Mouse (Mus musculus): ENCODE data around the gene Ssu72. TPM values are rescaled to one million over a fixed set of nuclear protein-coding genes. Genes with fewer than 3 reads are reported as not detected.

Gene Ssu72
- polyA plus RNA-seq, 1 experiment from 2014 or later, result 141 TPM

DNA sequence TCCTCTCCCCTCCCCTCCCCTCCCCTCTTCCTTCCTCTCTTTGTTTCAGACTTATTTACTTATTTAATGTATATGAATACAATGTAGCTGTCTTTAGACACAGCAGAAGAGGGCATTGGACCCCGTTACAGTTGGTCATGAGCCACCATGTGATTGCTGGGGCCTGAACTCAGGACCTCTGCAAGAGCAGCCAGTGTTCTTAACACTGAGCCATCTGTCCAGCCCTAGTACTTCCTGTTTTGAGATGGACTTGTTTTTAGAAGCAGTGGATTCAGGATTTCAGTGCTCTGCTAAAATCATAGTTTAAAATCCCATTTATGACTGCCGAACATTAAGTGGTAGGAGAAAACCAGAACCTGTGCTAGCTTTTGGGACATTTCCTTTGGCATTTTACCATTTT, 4.0 kb downstream of the Ssu72 start:
- no peak overlapping the region for H3K4me3 ChIP-seq (replicated peaks)
- 0 out of 2 replicates have a peak, but pooled peaks cover 6% of the 10 kb centered on the region for H3K4me1 ChIP-seq
- H3K27me3 ChIP-seq (replicated peaks), result no peaks in the 10 kb centered on the region
- no peak overlapping the region; the same call in 1 of the 2 replicates for H3K27ac ChIP-seq
- no peak overlapping the region for H3K9ac ChIP-seq
- WGBS, result 79% methylated on average over 2 of the region's 2 CpGs
- H3K36me3 ChIP-seq, result no peaks in the 10 kb centered on the region
- H3K4me2 ChIP-seq, result no peak overlapping the region
- ATAC-seq (ENCODE audit: insufficient read depth, low FRiP score, low read depth), result no peak
- no peaks in the 10 kb centered on the region for H3K9me3 ChIP-seq

DNA sequence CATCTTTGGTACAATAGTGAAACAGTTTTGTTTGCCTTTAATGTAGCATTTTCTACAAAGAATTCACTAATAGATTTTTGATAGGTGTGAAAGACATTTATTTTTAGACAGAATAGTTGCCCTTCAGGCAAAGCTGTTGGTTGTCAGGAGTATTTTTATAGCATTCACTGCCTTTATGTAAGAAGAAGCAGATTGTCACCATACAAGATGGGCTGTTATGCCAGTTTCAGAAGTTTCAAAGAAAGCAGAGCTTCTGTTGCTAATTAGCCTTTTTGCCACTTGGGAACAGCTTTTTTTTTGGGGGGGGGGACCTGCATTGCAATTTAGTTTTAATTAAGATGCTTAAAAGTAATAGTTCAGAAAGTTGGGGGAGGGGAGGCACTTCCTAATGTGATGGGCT, 4.4 kb downstream of the Ssu72 start:
- H3K4me1 ChIP-seq, result 0 out of 2 replicates have a peak, but pooled peaks cover 6% of the 10 kb centered on the region
- no peaks in the 10 kb centered on the region for H3K27me3 ChIP-seq (replicated peaks)
- H3K36me3 ChIP-seq, result no peaks in the 10 kb centered on the region
- no peak for ATAC-seq (ENCODE audit: insufficient read depth, low FRiP score, low read depth)
- no peak overlapping the region for H3K27ac ChIP-seq
- H3K9ac ChIP-seq, result no peak overlapping the region
- no peaks in the 10 kb centered on the region for H3K9me3 ChIP-seq
- H3K4me3 ChIP-seq (replicated peaks), result no peak overlapping the region
- H3K4me2 ChIP-seq, result no peak overlapping the region

DNA sequence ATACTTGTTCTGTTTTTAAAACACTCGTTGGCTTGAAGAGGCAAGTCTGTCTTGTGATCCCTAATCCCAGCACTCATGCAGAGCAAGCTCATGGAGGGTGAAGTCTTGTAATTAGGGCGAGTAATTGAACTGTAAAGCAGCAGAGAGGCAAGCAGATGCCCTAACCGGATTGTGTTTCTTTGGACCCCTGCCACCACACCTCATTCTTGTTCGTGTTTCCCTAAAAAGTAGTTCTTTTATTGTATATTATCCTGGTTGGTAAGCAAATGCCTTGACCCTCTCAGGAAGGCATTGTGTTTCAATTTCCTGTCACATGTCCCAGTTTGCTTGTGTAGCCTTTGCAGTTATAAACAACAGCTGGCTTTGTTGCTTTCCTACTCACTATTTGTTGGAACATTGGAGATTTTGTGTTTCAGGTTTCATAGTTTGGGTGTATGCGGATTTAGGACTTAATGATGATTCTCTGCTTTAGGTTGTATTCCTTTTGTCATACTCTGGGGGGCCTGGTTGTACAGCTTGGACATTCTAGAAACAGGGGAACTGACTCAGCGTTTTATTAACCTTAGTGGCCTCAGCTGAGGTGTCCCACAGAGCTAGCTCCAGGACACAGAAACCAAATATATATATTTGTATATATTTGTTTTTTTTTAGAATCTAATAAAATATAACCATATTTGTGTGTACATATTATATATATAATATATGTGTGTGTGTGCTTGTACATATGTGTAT, 6.1 kb downstream of the Ssu72 start:
- H3K36me3 ChIP-seq, result peaks cover 5% of the 10 kb centered on the region
- H3K27me3 ChIP-seq (replicated peaks), result no peaks in the 10 kb centered on the region
- peak overlapping the region; percentile 6; the same call in 1 of the 2 replicates for H3K27ac ChIP-seq
- no peak overlapping the region for H3K4me3 ChIP-seq (replicated peaks)
- 60% methylated on average over 6 of the region's 6 CpGs for WGBS
- 0 out of 2 replicates have a peak, but pooled peaks cover 6% of the 10 kb centered on the region for H3K4me1 ChIP-seq
- H3K4me2 ChIP-seq, result no peak overlapping the region
- ATAC-seq (ENCODE audit: insufficient read depth, low FRiP score, low read depth), result no peak
- H3K9ac ChIP-seq, result no peak overlapping the region
- H3K9me3 ChIP-seq, result no peaks in the 10 kb centered on the region

DNA sequence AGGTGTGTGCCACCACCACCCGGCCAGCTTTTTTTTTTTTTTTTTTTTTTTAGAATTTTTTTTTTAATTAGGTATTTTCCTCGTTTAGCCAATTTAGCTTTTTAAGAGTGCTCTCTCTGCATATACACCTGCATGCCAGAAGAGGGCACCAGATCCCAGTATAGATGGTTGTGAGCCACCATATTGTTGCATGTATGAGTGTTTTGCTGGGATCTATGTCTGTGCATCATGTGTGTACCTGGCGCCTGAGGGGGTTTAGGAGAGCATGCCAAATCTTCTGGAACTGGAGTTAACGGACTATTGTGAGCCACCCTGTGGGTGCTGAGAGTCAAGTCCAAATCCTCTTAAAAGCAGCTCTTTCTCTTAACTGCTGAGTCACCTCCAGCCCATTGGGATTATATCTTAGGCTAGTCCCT, 17.1 kb downstream of the Ssu72 start:
- H3K4me3 ChIP-seq (replicated peaks), result no peak overlapping the region
- WGBS, result 71% methylated on average over 4 of the region's 4 CpGs
- ATAC-seq (ENCODE audit: insufficient read depth, low FRiP score, low read depth), result no peak

DNA sequence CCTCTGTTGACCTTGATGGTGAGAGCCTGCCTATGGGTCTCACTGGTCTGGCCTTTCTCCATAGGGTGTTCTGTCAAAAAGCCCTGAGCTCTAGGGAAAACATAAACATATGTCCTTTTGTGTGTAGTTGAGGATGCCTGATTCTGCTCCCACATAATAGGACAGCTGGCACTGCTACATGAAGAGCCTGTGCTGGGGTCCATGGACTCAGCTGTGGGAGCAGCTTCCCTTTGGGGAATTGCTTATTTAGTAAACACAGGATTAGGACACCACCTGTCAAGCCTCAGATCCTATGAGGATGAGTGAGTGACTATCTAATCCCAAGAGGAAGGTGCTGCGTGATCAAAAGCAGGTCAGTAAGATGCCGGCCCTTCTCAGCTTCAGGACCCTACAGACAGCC, 23.4 kb downstream of the Ssu72 start:
- WGBS, result 77% methylated on average over 2 of the region's 2 CpGs

More for the DNA sequence above, 17.1 kb downstream of the Ssu72 start:
- Histone ChIP-seq H3K36me3 (peaks cover 9% of the 10 kb centered on the region; the same call in 1 of the 2 replicates), H3K4me1 (no peaks in the 10 kb centered on the region), H3K9me3 (no peaks in the 10 kb centered on the region), H3K27me3 (replicated peaks) (no peaks in the 10 kb centered on the region), H3K4me2 (no peak overlapping the region), H3K27ac (no peak overlapping the region), H3K9ac (no peak overlapping the region)

DNA sequence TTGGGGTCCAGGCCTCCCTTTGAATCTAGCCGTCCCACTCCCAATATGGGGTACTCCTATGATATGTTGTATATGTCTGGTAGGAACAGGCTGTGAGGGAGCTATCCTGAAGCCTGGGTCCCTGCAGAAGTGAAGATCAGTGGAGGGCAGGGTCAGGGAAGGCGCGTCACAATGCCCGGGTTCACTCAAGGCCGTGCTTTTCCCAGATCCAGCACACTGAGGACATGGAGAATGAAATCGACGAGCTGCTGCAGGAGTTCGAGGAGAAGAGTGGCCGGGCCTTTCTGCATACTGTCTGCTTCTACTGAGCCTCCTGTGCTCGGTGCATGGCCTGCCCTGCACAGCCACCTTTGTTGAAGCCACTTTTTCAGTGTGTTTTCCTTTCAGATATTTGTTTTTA, 28.7 kb downstream of the Ssu72 start:
- Histone ChIP-seq H3K4me1 (peaks cover 14% of the 10 kb centered on the region), H3K27me3 (replicated peaks) (no peaks in the 10 kb centered on the region), H3K36me3 (peaks cover 4% of the 10 kb centered on the region; the same call in 1 of the 2 replicates), H3K4me2 (no peak overlapping the region; the same call in 1 of the 2 replicates), H3K9ac (no peak overlapping the region), H3K4me3 (replicated peaks) (no peak overlapping the region; the same call in 1 of the 2 replicates), H3K9me3 (no peaks in the 10 kb centered on the region), H3K27ac (no peak overlapping the region)
- no peak for ATAC-seq (ENCODE audit: insufficient read depth, low FRiP score, low read depth)
- WGBS, result 88% methylated on average over 10 of the region's 10 CpGs

More for the DNA sequence above, 23.4 kb downstream of the Ssu72 start:
- no peak for ATAC-seq (ENCODE audit: insufficient read depth, low FRiP score, low read depth)
- no peak overlapping the region for H3K27ac ChIP-seq
- no peak overlapping the region for H3K9ac ChIP-seq
- no peaks in the 10 kb centered on the region for H3K27me3 ChIP-seq (replicated peaks)
- H3K9me3 ChIP-seq, result no peaks in the 10 kb centered on the region
- no peaks in the 10 kb centered on the region for H3K4me1 ChIP-seq
- peaks cover 9% of the 10 kb centered on the region for H3K36me3 ChIP-seq
- H3K4me3 ChIP-seq (replicated peaks), result no peak overlapping the region
- no peak overlapping the region for H3K4me2 ChIP-seq

DNA sequence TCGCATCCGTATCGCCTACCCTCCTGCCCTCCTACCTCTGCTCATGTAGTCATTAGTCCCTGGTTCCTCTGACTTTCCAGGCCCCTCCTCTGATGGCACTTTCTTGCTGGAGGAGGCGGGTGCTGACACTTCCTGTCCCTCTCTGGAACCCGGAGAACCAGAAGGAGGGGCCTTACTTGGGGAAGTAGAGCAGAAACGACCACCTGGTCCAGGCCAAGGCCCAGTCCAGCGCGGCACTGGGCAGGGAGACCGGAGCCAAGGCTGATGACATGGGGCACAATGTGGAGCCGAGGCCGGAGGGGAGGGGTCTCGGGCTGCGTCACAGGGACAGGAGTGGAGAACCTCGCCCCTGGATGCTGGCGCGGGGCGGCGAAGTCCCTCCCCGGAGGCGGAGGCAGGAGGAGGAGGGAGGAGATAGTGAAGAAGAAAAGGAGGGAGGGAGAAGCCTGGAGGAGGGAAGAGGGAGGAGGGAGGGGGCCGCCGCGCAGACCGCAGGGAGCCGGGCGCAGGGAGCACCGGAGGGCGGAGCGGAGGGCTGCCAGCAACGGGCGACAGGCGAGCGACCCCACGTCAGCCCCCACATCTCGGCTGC, 29.8 kb downstream of the Ssu72 start, which contains the start of gene Tmem240:
Gene Tmem240 (plus strand): TSS at position 451 of the 592 bp plus-strand sequence.
- no peaks in the 10 kb centered on the region for H3K27me3 ChIP-seq (replicated peaks)
- H3K4me1 ChIP-seq, result peaks cover 14% of the 10 kb centered on the region
- H3K4me3 ChIP-seq (replicated peaks), result peak within 1 kb of the TSS; percentile 86
- ATAC-seq (ENCODE audit: insufficient read depth, low FRiP score, low read depth), result peak; percentile 87
- H3K27ac ChIP-seq, result peak within 1 kb of the TSS; percentile 92
- H3K9me3 ChIP-seq, result no peaks in the 10 kb centered on the region
- peaks cover 4% of the 10 kb centered on the region; the same call in 1 of the 2 replicates for H3K36me3 ChIP-seq
- peak within 1 kb of the TSS; percentile 67 for H3K4me2 ChIP-seq
- WGBS, result 1% methylated on average over 33 of the region's 35 CpGs
- peak within 1 kb of the TSS; percentile 75 for H3K9ac ChIP-seq

DNA sequence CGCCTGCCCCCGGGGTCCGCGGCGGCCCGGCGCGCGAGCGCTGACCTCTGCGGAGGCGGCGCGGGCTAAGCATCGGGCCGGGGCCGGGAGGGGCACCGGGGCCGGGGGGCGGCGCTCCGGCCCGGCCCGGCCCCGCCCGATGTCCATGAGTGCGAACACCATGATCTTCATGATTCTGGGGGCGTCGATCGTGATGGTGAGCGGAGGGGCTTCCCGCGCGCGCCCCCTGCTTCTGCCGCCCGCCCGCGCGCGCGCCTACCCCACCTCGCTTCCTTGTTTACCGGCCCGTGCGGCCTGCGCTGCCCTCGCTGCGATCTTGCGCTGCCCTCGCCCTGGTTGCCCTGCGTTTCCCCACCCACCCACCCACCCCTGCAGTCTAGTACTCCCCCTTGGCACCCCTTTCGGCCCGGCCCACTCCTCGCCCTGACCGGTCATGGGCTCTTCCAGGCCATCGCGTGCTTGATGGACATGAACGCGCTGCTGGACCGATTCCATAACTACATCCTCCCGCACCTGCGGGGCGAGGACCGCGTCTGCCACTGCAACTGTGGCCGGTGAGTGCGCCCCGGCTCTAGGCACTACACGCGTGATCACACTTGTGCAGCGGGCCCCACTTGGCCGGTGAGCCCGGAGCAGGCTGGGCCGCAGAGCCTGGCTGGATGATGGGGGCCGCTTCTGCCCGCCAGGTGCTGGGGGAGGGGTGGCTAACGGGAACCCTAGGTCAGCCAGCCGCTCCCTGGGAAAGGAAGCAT, 30.5 kb downstream of the Ssu72 start:
- peak overlapping the region; percentile 67 for H3K4me2 ChIP-seq
- peaks cover 10% of the 10 kb centered on the region; the same call in 1 of the 2 replicates for H3K36me3 ChIP-seq
- peak overlapping the region; percentile 92 for H3K27ac ChIP-seq
- H3K9ac ChIP-seq, result peak overlapping the region; percentile 75
- no peaks in the 10 kb centered on the region for H3K27me3 ChIP-seq (replicated peaks)
- ATAC-seq (ENCODE audit: insufficient read depth, low FRiP score, low read depth), result peak; percentile 63
- peak overlapping the region; percentile 86 for H3K4me3 ChIP-seq (replicated peaks)
- H3K4me1 ChIP-seq, result peaks cover 14% of the 10 kb centered on the region
- WGBS, result under 1% methylated on average over 62 of the region's 79 CpGs
- H3K9me3 ChIP-seq, result no peaks in the 10 kb centered on the region

DNA sequence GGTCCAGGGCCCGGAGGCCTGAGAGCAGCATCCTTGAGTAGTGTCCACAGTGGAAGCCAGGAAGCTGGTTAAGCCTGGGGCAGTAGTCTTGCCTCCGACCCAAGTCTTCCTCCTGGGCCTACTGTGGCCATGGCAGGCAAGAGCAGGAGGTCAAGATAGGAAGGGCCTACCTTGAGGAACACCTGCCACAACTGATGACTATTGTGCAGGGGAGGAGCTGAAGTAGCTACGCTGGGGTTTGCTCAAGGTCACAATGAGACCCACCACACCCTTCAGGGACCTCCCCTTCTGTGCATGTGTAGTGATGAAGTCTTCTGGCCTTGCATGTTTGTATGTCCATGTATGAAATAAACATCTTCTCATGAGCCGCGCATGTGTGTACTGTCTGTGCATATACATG, 31.2 kb downstream of the Ssu72 start:
- H3K27me3 ChIP-seq (replicated peaks), result no peaks in the 10 kb centered on the region
- 62% methylated on average over 5 of the region's 5 CpGs for WGBS
- H3K4me1 ChIP-seq, result peaks cover 14% of the 10 kb centered on the region
- ATAC-seq (ENCODE audit: insufficient read depth, low FRiP score, low read depth), result no peak
- peaks cover 16% of the 10 kb centered on the region; the same call in 1 of the 2 replicates for H3K36me3 ChIP-seq
- peak overlapping the region; percentile 86 for H3K4me3 ChIP-seq (replicated peaks)
- peak overlapping the region; percentile 67 for H3K4me2 ChIP-seq
- H3K9me3 ChIP-seq, result no peaks in the 10 kb centered on the region
- 0 out of 2 replicates have a peak overlapping the region, but pooled peaks have one; percentile 75 for H3K9ac ChIP-seq
- no peak overlapping the region for H3K27ac ChIP-seq

DNA sequence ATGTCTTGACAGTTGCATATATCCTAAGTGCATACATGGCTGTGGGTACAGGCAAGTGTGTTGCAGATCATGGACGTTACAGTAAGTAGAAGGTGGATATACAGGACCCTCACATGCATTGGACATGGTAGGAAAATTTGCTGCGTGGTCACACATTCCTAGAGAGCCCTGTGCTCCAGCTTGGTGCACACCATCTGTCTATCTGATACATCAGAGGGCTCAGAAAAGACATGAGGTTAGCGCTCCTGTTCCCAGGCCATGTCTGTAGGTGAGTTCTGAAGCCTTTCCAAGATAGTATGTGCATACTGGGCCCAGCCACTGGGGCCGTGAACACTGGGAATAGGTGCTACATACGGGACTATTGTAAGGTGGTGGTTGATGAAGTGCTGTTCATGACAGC, 31.8 kb downstream of the Ssu72 start:
- WGBS, result 92% methylated on average over 5 of the region's 5 CpGs
- no peak overlapping the region for H3K9ac ChIP-seq
- peaks cover 14% of the 10 kb centered on the region for H3K4me1 ChIP-seq
- H3K9me3 ChIP-seq, result no peaks in the 10 kb centered on the region
- no peaks in the 10 kb centered on the region for H3K27me3 ChIP-seq (replicated peaks)
- no peak overlapping the region for H3K4me2 ChIP-seq
- no peak overlapping the region for H3K27ac ChIP-seq
- ATAC-seq (ENCODE audit: insufficient read depth, low FRiP score, low read depth), result no peak
- no peak overlapping the region for H3K4me3 ChIP-seq (replicated peaks)
- H3K36me3 ChIP-seq, result peaks cover 16% of the 10 kb centered on the region; the same call in 1 of the 2 replicates

DNA sequence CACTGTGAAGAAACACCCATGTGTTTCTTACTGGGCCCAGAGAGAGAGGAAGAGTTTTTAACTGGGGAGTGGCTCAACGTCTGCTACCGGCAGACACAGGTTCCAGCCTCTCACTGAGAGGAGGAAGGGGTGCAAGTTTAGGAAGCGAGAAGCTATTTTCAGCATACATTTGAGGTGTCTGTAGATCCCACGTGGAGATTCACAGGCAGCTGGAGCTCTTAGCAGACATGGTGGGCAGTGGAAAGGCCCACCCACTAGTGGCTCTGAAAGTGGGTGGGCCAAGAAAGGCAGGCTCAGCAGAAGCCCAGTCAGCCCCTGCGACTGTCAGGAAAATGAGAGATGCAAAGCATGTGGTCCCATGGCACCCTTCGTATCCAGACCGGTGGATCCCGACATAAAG, 33.7 kb downstream of the Ssu72 start:
- 49% methylated on average over 8 of the region's 8 CpGs for WGBS
- Histone ChIP-seq H3K4me2 (no peak overlapping the region), H3K4me1 (peaks cover 14% of the 10 kb centered on the region), H3K36me3 (peaks cover 27% of the 10 kb centered on the region; the same call in 1 of the 2 replicates), H3K27ac (no peak overlapping the region), H3K27me3 (replicated peaks) (no peaks in the 10 kb centered on the region), H3K4me3 (replicated peaks) (no peak overlapping the region), H3K9ac (no peak overlapping the region), H3K9me3 (no peaks in the 10 kb centered on the region)
- ATAC-seq (ENCODE audit: insufficient read depth, low FRiP score, low read depth), result no peak
